Mouse (Mus musculus) testis, adult 2 months (tissue): ENCODE data around the gene Gm17545.

Experiments used
- CTCF ChIP-seq: fragments of 200-500 bp; IDR thresholded peaks from 2 replicates; pipeline ENCODE4 v1.5.1; 2012; ENCODE audit warnings: low read depth, mild to moderate bottlenecking, inconsistent platforms, low read length, moderate library complexity; ENCODE audit not compliant: control insufficient read depth, insufficient read depth, insufficient replicate concordance
- POLR2A ChIP-seq: fragments of 200-500 bp; IDR thresholded peaks from 2 replicates; pipeline ENCODE4 v1.6.1; 2012; ENCODE audit warnings: low read depth, mild to moderate bottlenecking, inconsistent platforms, low read length, moderate library complexity; ENCODE audit not compliant: control insufficient read depth

DNA sequence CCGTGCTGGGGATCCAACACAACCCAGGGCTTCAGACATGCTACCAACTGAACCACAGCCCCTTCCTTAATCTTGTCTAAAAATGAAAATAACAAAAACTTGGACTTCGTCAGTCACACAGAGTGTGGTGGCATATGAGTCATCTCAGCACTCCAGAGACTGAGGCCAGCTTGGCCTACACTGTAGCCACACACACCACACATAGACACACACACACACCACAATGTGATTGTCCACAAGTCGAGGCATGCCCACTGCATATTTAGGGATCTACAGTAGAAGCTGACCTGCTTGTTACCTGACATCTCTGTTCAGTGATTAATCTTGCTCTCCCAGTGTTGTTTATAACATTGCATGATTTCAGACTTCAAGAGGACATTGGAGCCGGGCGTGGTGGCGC, 4.9 kb upstream of the Gm17545 start:
- TF ChIP-seq POLR2A (no peak), CTCF (no peak)
